Mouse (Mus musculus) heart, adult 11 months (tissue): ENCODE results near the gene Pold4.
"Not testable (repeated sequence)": the region's sequence is repeated elsewhere in the genome, so short reads cannot be mapped to it uniquely, and the experiment has no call there.

Experiments used
- DNase-seq: peaks from one replicate; pipeline ENCODE4 v3.0.0; 2022

The Pold4 gene

DNA sequence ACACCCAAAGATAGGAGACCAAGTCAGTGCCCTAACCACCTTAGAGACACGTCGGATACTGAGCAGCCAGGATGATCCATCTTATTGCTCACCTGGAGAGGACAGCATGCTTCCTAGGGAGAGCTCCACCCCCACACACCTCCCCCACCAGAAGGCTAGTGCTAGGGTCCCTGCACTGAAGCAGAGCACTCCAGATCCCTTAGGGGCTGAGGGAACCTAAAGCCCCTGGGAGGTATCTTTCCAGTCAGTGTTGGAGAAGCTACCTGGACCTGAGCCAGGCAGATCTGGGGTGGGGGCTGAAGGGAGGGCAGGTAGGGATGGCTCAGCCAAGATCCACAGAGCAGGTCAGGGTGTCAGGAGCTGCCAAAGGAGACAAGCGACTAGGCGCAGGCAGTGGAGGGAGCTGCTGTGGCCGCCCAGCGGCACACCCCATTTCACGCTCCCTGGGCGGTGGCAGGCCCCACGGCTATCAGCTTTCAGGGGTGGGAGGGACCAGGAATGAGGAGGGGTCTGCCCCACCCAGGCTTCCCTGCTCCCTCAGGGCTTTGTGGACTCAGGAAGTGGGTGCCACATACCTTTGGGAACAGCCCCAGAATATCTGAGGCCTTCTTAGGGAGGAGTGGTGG is 2.1 kb upstream of the Pold4 start:
- peak; percentile 95 for DNase-seq

DNA sequence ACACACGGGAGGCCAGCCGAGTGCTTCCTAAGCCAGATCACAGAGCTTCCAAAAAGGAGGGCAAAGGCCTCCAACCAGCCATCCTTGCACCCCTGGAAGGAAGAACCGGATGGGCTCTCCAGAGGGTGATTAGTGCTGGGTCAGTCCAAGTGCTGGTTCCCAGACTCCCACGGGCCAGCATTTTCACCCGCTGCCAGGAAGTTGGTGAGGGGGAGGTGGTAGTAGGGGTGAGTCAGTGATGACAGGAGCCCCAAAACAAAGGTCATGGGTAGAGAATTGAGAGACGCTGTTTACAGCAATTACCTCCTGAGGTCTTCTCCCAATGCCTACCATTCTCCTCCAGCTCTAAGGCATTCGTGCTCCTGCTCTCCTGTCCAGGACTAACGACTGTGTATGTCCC is 1.3 kb upstream of the Pold4 start:
- DNase-seq: peak; percentile 97

DNA sequence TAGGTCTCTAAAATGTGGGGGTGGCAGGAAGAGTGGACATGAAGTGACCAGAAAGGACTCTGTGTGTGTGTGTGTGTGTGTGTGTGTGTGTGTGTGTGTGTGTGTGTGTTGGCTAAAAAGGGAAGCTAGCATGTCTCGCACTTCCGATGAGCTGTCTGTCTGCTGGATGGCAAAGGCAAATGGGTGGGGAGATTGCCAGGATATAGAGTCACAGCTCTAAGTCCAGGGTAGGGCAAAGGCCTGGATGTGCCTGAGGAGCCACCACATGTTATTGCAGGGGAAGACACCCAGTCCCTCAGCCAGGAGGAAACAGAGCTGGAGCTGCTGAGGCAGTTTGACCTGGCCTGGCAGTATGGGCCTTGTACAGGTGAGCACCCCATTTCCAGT is 480 bp downstream of the Pold4 start:
- peak; percentile 97 for DNase-seq

DNA sequence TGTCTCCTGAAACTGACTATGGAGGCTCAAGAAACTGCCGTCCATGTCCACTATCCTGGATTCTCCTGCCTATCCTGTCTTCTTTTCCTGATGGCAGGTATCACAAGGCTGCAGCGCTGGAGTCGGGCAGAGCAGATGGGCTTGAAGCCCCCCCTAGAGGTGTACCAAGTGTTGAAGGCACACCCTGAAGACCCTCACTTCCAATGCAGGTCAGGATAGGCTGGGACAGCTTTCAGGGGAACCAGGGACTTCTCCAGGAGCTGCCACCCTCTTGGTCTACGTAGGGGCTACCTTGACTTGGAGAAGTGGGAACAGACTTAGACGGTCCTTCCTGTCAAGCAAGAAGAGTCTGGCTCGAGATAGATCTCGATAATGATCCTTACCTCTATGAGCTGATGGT is 952 bp downstream of the Pold4 start:
- peak; percentile 94 for DNase-seq

DNA sequence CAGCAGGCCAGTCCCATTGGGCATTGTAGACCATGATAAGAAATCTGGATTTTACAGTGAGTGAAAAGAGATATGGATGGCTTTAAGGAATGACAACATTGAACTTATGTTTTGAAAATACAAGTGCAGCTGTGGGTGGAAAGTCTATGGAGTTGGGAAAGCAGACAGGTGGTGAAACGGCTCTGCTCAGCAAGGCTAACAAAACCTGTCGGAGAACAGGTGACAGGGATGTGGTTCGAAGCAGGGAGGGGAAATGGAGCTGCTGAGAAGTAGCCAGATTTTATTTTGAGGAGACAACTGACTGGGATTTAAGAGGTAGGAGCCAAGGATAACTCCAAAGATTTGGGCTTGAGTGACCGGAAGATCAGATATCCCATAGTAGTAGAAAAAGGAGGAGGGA is 2.8 kb downstream of the Pold4 start:
- DNase-seq: no peak

DNA sequence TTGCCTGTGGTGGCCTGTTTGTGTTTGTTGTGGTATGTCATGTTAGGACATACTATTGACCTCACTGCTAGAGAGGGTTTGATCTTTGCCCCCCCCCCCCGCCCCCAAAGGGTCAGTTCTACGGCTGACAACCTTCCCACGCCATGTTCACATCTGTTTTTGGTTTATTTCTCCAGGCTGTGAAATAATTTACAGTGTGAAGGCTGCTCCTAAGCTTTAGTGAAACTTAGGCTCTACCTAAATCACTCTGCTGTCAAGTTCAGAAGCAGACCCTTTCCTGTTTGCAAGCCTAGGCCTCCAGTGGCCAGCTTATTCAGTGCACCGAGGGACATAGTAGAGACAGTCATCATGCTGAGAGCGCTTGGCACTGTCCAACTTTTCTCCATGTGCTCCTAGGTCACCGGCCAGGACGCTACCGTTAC is 8.6 kb downstream of the Pold4 start:
- peak; percentile 75 for DNase-seq

DNA sequence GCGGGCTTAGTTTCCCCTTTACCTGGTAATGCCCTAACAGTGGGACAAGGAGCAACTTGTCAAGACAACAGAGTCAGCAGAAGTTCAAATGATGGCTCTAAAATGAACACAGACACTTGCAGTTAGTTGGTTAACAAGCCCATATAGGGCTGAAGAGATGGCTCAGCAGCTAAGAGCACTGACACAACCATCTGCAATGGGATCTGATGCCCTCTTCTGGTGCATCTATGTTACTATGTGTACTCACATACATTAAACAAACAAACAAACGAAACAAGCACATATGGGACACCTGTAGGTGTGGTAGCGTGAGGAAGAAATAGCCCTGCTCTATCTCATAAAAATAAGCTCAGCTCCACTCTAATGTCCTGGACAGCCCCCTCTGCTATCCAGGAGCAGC is 10.7 kb downstream of the Pold4 start:
- no peak for DNase-seq

DNA sequence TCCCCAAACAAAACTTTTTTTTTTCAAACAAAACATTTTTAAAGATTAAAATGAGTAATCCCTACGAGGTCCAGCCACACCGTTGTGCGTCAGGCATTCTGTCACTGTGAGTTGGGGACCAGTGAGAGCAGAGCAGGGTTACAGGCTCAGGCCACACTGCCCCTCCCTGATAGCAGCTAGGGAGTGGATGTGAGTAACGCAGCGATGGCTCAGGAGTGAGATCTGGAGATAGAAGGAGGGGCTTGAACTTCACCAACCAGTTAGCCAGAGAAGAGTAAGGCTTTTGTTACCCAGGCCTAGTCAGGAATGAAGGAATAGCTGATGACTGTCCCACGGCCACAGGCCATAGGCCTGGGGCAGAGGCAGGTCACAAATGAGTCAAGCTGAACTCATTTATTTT is 13.1 kb downstream of the Pold4 start:
- DNase-seq: peak; percentile 76

DNA sequence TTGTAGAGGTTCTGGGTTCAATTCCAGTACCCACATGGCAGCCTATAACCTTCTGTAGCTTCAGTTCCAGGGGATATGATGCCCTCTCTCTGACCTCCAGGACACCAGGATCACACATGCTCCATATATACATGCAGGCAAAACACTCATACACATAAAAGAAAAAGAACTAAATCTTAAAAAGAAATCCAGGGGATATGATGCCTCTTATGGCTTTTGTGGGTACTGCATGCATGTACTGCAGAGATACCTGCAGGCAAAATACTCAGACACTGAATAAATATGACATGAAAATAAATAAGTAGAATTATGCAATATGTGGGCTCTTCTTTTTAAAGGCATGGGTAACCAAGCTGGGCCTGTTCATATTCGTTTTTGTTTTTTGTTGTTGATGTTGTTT is 15.3 kb downstream of the Pold4 start:
- DNase-seq: no peak

DNA sequence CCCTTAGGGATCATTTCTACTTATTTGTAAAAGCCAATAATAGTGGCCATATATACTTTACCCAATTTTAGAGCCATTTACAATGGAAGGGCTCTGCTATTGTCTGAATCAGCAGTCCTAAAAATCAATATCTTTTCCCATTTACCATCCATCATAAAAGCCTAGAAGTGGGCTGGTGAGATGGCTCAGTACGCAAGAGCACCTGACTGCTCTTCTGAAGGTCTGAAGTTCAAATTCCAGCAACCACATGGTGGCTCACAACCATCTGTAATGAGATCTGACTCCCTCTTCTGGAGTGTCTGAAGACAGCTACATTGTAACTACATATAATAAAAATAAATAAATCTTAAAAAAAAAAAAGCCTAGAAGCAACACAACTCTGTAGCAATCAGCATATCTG is 17.0 kb downstream of the Pold4 start:
- DNase-seq: not testable (repeated sequence)

DNA sequence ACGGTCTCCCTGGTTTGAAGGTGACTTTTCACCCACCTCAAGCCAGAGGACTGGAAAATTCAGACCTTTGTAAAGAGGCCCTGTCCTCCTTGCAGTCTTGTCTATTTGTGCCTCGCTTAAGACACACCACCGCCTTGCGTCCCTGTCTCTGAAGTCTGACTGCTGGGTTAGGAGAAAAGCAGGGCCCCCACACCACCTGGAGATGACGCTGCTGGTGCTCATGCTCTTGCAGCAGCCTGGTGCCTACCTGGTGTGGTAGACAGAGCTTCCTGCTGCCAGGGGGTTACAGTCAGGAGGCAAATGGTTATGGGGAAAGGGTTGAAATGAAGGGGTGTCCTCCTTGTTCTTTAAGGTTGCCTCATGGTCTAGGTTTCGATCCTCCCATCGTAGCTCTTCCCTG is 22.5 kb downstream of the Pold4 start:
- DNase-seq: peak; percentile 87

DNA sequence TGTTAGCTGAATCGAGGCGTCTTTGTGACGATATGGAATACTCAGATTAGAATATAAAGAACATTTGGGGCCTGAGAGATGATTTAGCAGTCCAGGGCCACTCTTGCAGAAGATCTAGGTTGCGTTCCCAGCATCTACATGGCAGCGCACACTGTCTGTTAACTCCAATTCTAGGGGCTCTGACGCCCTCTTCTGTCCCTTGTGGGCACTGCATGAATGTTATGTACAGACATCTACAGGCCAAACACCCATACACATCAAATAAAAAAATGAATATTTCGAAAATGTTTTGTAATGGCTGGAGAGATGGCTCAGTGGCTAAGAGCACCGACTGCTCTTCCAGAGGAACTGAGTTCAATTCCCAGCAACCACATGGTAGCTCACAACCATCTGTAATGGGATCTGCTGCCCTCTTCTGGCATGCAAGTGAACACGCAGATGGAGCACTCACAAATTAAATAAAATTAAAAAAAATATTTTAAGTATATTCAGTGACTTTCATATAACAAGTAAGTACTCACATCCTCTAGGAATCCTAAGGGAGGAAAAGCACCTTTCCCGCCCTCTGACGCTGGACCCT is 24.0 kb downstream of the Pold4 start:
- DNase-seq: peak; percentile 69

DNA sequence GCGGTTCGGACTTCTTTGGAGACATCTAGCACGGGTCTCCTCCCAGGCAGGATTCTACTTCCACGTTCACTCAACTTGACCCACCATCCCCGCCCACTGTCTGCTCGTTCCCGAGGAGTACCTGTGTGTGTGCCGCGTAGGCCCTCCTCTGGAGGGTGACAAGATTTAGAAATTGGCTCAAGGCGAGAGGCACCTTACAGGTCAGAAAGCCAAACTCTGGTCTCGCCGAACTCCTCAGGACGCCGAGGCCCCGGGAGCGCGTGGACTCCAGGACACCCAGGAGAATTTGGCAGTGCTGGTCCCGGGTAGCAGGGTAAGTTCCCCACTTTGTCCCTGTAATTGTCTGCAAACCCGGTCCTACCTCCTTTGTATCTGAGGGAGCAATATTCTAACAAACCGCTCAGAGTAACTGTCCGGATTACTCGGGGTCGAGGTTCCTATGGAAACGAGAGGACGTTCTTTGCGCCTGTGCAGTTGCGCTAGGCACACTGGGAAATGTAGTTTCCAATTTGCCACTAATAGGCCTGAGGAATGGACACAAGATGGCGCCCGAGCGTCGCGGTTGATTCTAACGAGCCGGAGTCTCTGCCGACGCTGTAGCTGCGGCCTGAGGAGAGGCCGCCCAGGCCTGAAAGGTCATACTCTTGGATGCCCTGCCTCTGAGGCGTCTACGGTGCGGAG is 25.7 kb downstream of the Pold4 start:
- DNase-seq: peak; percentile 99

DNA sequence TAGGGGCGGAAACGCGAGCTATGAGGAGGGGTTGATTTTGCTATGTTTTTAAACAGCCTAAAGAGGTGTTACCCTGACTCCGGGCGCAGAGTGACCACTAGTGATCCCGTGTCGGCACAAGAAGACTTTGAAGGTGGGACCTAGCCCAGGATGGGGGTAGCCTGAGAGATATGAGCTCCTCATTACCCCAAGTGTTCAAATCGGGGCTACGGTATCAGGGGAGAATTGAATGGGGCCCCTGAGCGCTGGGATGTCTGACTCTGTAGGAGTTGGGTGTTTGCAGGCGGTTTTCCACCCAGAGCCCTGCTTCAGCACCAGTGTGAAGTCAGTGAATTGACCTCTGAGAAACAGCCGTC is 26.2 kb downstream of the Pold4 start:
- no peak for DNase-seq

DNA sequence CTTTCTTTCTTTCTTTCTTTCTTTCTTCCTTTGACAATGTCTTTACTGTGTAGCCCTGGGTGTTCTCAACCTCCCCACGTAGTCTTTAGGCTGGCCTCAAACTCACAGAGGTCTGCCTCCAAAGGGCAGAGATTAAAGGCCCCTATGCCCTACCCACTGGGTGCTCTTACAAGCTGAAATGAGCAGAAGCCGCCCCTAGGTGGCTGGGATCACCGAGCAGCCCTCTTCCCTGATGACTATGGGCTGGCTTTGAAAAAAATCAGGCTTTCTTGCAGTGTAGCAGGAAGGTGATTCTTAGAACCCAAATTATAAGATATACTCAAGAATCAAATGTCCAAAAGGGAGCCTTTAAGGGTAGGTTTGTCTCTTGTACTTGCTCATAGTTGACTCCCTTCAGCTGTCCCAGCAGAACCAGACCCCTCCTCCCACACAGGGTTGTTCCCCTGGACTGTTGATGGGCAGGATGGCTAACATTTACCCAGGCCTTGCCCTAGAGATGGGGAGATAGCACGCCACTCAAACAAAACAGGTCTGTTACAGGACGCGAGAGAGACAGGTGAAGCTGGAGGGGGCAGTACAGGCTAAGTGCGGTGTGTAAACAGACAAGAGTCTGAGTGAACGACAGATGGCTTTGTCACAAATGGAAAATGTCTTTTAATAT is 29.5 kb downstream of the Pold4 start:
- peak; percentile 84 for DNase-seq

DNA sequence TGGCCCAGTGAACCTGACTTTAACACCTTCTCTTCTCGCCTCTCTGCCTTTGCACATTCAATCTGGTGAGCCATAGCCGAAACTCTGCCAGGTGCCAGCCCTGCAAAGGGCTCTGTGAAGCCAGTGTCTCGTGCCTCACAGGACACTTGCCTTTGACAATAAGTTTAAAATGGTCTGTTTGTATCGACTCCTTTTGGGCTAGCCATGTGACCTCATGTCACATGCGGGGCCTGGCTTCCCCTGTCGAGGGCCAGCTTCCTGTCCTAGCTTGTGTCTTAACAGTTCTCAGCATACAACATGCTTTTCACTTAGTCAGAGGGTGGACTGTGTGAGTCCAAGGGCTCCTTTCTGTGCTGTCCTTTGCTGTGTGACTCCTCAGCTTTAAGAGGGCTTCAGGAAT is 31.1 kb downstream of the Pold4 start:
- peak; percentile 92 for DNase-seq

DNA sequence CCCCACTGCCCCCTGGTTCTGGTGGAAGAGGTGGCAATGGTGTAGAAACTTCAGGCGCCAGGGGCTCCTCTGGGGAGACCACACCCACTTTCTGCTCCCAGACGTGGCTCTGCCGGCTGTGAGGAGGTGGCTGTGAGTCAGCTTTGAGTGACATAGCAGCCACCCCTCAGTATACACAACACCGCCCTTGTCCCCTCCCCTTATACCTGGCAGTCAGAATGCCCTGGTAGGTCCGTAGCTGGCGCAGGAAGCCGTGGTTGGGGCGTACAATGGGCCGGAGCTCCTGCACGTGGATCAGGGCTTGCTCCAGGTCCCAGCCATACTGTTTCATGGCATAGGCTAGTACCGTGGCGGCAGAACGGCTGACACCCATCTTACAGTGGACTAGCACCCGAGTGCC is 32.0 kb downstream of the Pold4 start:
- peak; percentile 91 for DNase-seq

DNA sequence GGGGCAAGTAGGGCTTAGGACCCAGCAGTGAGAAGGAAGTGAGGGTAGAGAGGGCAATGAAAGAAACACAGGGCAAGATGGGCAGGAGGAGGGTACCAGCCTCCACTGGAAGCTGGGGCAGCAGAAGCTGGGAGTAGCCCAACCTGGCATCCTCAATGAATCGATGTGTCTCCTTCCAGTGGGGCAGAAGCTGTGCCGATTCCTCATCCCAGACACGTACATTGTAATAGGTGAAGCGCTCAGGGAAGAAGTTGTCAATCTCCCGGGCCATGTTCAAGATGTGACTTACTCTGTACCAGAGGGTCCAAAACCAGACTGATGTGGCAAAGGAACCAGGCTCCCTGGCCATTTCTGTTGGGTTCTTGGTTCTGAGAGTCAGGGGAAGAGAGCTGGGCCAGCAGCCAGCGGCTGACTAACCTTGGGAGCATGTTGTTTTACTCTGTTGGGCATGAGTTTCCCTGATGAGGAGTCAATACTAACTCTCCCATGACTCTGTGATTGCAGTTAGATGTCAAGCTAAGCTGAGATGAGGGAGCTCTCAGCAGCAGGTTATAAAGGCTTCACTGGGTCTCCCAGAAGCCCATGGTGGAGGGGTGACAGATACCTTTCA is 32.6 kb downstream of the Pold4 start:
- DNase-seq: peak; percentile 90

DNA sequence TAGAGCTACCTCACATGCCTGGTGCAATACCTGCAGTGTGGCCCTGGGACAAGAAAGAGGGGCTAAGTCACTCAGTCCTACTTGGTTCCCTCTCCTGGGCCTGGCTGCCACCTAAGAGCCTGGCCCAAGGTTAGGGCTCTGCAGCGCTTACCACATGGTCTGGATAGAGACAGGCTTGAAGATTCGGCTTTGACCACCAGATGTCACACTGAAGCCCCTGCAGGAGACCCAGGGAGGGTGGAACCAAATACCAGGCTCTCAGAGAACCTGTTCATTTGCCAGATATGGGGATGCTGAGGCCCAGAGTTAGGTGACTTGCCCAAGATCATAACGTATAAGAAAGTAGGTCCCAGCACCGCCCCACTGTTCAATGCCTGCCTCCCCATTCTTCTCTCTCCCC is 34.3 kb downstream of the Pold4 start:
- peak; percentile 87 for DNase-seq

DNA sequence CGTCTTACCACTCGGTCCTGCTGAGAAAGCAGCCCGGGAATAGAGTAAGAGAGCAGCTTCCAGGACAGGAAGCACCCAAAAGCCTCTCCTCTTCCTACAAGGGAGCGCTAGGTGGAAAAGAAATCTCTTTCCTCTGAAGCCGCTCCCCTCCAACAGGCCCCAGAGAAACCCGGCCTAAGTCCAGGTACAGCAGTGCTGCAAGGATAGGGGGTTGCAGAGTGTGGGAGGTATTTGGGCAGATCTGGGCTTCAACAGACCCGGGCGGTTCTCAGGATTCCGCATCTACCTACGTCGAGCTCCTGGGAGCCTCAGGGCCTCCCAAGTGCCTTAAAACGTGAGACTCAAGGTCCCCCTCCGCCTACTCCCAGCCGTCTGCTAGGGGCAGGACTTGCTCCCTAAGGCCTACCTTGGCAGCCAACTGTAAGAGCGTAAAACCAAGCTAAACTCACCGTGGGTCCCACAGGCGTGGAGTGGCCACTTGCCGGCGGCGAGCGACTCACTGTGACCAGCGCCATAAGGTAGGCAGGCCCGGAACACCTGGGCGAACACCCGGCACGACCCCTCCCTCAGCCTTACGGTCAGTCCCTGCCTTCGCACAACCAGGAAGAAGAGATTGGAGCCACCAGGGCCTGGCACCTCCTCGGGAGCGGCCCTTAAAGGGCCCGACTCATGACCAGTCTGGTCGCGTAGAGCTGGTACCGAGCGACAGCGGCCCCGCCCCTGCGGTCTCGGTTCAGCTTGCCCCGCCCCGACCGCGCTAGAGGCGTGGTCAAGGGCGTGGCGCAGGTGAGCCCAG is 37.1 kb downstream of the Pold4 start, which contains the start of gene Ssh3:
TSS of gene Ssh3 (minus strand) at position 615 of the 796 bp plus-strand sequence.
- DNase-seq: peak; percentile 98

DNA sequence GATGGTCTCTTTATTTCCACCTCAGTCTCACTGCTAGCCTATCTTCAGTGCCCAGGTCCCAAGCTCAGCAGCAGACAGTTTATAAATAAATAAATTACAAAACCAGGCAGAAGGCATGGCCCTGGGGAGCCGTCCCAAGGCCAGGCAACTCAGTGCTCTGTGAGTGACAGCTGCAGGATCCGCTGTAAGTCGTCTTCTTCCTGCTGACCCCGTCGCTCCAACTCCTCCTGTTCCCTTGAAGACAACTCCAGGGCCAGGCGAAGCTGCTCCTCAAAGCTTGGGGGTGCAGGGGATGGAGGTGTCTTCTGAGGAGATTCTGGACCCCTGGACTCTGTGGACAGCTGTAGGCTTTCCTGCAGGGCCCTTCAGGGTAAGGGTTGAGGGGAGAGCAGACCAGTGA is 38.5 kb downstream of the Pold4 start:
- DNase-seq: peak; percentile 83

DNA sequence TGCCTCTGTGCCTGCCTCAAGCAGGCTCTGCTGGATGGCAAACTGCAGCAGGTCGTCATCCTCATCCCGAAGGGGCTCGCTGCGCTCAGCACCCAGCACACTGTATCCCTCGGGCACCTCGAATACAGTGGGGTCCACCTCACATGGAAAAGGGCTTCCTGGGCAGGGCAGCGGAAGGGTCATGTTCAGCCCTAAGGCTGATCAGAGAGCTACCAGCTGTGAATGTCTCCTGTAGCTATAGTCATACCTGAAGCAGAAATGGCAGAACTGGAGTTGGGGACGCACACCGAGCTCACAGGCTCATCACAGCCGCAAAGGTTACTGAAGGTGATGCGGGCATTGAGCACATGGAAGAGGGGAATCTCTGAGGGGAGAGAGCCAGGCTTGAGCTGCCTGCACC is 39.3 kb downstream of the Pold4 start:
- DNase-seq: peak; percentile 76

DNA sequence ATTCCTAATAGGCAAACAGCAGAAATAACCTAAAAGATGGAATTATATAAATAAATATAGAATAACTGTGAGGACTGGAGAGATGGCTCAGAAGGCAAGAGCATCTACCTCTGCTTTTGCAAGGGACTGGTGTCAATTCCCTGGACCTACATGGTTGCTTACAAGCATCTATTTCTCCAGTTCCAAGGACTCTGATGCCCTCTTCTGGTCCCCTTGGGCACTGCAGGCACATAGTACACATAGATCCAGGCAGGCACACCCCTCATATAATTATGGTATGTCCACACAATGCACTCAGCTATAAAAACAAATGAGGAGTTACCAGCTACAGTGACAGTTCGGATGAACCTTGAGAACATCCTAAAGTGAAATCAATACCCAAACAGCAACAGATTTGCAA is 47.8 kb downstream of the Pold4 start:
- DNase-seq: no peak
